Mouse (Mus musculus) heart, postnatal 25 days (tissue): ENCODE measurements around the gene Izumo1. TPM values are rescaled to one million over a fixed set of nuclear protein-coding genes. Genes with fewer than 3 reads are reported as not detected.
A peak's percentile ranks its signal among the peaks of the same experiment; 100 is the strongest.
"Not testable (repeated sequence)": the region's sequence is repeated elsewhere in the genome, so short reads cannot be mapped to it uniquely, and the experiment has no call there.

Experiments
- DNase-seq: peaks from one replicate; pipeline ENCODE4 v3.0.0; 2022; ENCODE audit warnings: low spot score
- intact Hi-C: fragments of 180-260 bp; cut with DNase I; formaldehyde crosslinking; loops from one replicate; pipeline ENCODE4 v1.15.1; 2025
- total RNA-seq, 2 experiments: library from RNA; stranded (reverse); gene quantifications; 2 replicates each; pipeline ENCODE4 v1.2.3; 2021

Izumo1 gene
- total RNA-seq, 2 experiments from 2014 or later = 0.21 to 0.39 TPM

GRCm38 (mm10) chr7:45640191-45640957, 18.8 kb downstream of the Izumo1 start:
- no peak for DNase-seq
- intact Hi-C loops = loop anchor here (2.0 kb wide), 1 partner anchor 42 kb away; no protein-coding TSS in a partner anchor

DNA sequence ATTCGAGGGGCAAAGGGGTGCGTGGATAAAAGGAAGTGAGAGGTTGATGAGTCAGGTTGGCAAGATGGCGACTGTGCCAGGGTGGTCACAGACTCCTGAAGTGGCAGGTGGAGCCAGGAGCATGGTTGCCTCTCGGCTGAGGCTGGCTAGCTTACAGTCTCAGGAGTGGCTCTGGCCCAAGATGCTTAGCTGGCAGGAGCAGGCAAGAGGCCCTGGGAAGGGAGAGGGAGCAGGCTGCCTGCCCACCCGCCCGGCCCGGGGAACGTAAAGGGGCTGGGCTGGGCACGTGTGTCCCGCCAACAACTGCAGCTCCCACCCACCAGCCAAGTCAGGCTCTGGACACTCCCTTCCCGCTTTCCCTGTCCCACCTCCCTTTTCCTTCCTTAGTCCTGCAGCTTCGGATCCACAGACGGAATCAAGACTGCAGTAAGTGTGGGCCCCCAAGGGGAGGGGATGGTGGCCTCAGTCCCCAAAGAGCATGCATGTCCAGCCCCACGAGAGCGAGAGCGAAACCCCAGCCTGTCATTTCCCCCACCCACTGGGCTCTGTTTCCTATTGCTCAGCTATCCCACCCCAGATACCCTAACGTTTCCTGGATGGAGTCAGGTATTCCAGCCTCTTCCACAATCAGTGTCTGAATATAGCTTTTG, 19.9 kb downstream of the Izumo1 start:
- peak; percentile 50 for DNase-seq
- intact Hi-C loops = loop anchor here (2.0 kb wide), 1 partner anchor 41 kb away; no protein-coding TSS in a partner anchor

DNA sequence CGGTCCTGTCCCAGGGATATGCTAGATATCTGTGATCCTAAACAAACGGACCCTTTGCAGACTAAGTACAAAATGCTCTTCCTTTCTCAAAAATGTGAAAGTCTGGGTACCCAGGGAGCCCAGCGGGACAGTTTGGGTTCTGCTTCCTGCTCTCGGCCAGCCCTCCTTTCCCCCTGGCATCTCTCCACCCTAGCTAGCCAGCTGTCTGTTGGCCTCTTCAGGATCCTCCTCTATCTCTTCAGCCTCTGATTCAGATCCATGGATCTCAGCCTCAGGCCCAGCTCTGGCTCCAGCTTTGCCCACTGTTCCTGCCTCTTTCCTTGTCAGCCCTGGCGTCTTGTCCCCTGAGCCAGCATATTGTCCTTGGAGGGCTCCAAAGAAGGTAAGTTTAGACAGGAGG, 20.5 kb downstream of the Izumo1 start:
- DNase-seq = no peak
- intact Hi-C loops = no loop called here

- intact Hi-C loops = no loop called here
- DNase-seq = no peak
Observed at GRCm38 (mm10) chr7:45642503-45643255, 21.1 kb downstream of the Izumo1 start.

GRCm38 (mm10) chr7:45643441-45644178, 22.0 kb downstream of the Izumo1 start:
- peak; percentile 81 for DNase-seq
- intact Hi-C loops = no loop called here

DNA sequence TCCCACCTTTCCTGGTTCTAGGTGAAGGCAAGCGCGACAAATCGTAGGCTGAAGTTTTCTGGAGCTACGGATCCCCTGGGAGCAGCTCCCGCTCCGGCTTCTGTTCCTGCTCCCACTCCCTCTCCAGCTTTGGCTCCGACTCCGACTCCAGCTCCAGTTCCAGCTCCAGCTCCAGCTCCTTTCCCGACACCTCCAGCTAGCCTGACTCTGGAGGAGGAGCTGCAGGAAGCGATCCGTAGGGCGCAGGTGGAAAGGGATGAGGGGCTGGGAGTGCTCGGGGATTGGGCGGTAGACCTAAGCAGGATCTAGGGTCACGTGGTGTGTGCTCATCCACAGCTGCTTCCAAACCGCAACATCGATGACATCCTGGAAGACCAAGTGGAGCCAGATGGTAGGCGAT, 22.6 kb downstream of the Izumo1 start:
- no peak for DNase-seq
- intact Hi-C loops = no loop called here

- intact Hi-C loops = no loop called here
Observed at GRCm38 (mm10) chr7:45644872-45645590, 23.4 kb downstream of the Izumo1 start.

DNA sequence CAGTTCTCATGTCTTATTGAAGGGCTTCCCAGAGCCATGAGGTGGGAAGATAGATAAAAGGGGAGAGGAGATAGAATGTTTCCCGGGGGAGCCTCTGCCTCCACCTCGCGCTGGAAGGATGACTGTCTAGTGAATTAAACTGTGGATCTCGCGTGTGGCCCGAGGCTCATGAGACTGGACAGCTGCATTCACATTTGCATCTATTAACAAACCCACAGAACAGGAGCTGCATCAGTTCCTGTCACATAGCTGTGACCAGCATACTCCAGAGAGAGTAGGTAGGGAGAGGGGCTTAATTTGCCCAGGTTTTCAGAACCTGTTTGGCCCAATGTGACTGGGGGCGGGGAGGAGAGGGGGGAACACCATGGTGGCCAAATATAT, 24.0 kb downstream of the Izumo1 start:
- intact Hi-C loops = no loop called here
- DNase-seq = no peak

More at GRCm38 (mm10) chr7:45644872-45645590, 23.4 kb downstream of the Izumo1 start:
- no peak for DNase-seq

DNA sequence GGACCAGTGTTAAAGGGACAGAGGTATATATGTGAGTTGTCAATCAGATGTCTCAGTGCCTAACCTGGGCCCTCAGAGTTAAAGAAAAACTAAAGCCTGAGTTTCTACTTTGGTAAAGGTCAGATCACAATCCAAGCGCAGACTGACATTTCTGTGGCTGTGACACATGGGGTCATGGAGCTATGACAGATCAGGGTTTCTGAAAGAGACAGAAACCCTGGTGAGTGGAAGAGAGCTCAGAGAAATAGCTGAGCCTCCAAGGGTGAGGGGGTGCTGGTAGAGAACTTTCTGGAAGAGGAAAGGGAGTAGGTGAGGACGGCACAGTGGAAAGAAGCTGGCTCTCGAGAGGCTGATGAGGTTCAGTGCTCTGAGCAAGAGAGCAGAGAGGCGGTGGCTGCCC, 25.1 kb downstream of the Izumo1 start:
- intact Hi-C loops = no loop called here
- DNase-seq = no peak

DNA sequence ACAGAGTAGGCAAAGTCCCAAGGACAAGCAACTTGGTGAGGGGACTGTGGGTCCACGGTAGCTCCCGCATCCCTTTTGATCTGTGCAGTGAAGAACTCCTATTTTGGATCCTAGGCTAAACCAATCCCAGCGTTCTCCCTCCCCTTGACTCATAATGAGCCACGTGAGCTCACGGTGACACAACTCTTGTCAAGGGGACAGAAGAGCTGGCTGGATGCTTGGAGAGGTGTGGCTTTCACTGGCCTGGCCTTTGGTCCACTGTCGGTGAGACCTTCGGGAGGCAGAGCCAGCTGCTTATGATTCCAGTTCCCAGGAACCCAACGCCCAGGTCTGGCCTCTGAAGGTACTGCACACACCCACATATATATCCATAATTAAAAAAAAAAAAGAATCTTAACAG, 27.7 kb downstream of the Izumo1 start:
- intact Hi-C loops = no loop called here
- no peak for DNase-seq

DNA sequence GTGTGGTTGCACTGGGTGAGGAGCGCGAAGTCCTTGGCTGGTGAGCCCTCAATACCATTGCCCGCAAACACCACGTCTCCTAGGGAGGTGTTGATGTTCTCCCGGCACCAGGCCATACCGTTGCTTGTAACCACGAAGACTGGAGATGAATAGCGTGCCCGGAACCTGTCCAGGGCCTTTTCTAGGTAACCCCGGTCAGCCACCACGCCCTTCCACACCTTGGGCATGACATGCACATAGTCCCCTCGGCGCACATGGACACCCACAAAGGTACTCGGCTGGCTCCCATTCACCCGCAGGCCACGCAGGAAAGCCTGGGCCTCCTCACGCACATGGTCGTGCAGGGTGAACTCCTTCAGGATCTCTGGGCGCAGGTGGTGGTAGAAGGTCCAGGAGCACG, 28.9 kb downstream of the Izumo1 start:
- intact Hi-C loops, DNase-seq: not testable (repeated sequence)

DNA sequence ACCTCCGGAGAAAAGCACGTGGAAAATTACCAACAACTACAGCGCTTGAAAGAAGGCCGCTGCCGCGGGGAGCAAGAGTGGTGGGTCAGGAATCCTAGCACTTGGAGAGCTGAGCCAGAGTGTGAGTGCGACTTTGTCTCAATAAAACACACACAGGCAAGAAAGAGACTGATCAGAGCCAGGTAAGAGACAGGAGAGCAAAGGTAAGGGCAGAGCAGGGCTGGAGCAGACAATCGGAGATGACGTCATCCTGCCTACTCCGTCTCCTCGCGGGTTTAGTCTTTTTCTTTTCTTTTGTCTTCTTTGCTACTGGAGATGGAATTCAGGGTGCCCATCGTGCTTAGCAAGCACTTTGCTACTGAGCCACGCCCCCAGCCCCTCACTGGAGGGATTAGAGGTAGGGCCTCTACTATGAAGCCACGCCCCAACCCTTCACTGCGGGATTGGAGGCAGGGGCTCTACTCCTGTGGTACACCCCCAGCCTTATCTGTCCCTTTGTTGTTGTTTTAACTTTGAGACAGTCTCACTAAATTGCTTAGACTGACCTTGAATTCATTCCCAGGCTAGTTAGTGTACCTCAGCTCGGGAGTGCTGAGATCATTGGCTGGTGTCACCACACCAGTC, 32.9 kb downstream of the Izumo1 start:
- no peak for DNase-seq
- intact Hi-C loops = no loop called here

DNA sequence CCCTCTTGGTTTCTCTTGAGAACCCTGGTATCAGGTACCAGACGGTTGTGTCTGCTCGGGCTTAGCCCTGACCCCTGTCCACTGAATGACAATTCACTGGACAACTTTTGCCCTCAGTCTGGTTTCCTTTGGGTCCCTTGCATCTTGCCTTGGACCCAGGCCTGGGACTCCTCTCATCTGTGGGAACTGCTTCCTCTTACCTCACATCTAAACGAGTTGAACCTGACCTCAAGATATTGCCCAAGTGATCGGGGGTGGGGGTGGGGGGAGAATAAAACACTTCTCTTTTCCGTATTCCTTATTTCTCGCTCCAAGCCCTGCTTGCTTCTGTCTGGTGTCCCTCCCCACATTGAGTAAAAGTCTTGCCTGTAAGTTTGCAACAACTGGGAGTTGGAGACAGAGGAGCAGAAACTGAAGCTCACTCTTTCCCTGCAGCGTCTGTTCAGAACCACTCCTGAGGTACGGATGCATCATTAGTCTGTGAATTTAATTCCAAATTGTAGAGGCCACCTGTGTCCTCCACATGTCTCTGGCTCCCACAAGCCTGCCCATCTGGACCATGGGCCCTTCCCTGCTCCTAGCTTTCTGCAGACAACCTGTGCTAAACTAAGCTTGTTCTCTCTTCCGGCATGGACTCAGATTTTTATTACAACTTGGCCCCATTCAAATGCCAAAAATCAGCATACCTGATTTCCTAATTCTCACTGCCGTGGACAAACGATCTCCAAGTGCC, 39.3 kb downstream of the Izumo1 start:
- DNase-seq = no peak
- intact Hi-C loops = no loop called here

DNA sequence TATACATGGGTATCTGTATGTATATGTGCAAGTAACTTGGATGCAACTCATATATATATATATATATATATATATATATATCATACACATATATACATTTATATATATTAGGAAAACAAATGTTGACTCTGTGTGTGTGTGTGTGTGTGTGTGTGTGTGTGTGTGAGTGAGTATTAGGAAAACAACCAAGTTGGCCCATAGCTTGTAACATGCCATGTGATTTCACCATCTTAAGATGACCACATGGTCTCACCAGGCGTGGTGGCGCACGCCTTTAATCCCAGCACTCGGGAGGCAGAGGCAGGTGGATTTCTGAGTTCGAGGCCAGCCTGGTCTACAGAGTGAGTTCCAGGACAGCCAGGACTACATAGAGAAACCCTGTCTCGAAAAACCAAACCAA, 40.1 kb downstream of the Izumo1 start:
- intact Hi-C loops, DNase-seq: not testable (repeated sequence)

DNA sequence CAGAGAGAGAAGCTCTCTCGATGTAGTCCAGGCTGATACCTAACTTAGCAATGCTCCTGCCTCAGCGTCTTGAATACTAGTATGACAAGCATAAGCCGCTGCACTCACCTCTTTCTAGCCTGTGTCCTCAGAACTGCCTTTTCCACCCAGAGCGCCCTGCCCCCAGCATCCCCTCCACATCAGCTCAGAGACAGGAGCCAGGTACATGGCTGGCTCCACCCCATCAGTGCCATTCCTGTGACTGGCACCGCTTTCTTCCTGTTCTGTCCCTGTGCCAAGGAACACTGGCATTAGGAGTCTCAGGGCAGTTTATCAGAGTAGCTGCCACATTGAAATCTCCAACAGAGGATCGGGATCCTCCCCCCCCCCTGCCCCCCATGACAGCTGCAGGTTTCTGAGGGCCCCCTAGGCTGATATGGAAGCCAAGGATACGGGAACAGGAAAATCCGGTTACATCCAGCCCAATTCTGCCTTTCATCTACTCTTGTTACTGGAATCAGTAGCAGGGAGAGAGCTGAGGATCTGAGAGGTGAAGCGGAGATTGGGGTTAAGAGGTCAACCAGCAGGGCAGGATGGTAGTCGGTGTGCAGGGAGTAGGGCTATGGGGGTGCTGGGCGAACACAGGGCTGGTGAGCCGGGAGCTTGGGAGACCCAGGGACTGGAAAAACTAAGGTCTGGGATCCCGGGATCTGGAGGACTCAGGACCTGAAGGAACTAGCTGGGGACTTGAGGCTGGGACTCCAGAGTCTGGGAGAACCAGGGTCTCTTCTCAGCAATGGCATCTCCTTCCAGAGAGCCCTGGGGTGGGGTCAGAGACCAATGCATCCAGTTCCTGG, 43.9 kb downstream of the Izumo1 start:
- no peak for DNase-seq
- intact Hi-C loops = no loop called here

DNA sequence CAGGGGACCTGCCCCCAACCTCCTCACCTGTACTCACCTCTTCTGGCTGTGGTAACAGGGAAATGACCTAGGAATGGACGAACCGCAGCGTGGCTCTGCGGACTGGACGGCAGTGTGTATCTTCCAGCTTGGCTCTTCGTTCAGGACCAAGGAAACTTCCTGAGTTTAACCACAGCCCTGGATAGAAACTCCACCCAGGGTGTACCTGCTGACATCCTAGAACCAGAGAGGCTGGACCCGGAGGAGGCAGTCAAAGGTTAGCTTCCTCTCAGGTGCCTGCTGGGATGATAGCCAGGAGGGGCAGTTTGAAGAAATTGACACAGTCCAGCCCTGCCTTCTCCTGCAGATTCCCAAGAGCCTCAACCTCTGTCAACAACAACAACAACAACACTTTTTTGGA, 44.5 kb downstream of the Izumo1 start, which contains the start of gene Fut2:
Gene Fut2 (minus strand): TSS at position 234 of the 400 bp plus-strand sequence.
- no peak for DNase-seq
- intact Hi-C loops = no loop called here

- DNase-seq = no peak
- intact Hi-C loops = no loop called here
Observed at GRCm38 (mm10) chr7:45667761-45668160, 46.1 kb downstream of the Izumo1 start.
